Mouse (Mus musculus) heart, postnatal 25 days (tissue): ENCODE results near the gene Cops2. TPM values are rescaled to one million over a fixed set of nuclear protein-coding genes. Genes with fewer than 3 reads are reported as not detected.

Experiments
- DNase-seq: peaks from one replicate; pipeline ENCODE4 v3.0.0; 2022; ENCODE audit warnings: low spot score
- intact Hi-C: fragments of 180-260 bp; cut with DNase I; formaldehyde crosslinking; loops from one replicate; pipeline ENCODE4 v1.15.1; 2025
- total RNA-seq, 2 experiments: library from RNA; stranded (reverse); gene quantifications; 2 replicates each; pipeline ENCODE4 v1.2.3; 2021

Gene Cops2
- total RNA-seq, 2 experiments from 2014 or later: 86.9 to 87.0 TPM

DNA sequence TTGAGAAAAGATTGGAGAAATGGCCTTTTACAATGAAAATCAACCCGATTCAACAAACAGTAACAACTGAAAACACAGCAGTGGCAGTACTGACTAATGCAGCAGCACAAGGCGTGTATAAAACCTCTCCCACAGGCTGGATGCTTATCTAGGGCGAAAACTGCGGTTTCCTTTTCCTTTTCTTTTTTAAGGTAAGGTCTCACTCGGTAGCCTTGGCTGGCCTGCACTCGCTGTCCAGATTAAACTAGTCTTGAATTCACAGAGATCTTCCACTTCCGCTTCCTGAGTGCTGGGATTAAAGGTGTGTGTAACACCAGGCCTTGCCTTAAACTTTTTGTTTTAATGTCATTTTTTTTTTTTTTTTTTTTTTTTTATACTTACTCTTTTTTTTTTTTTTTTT, 20.8 kb downstream of the Cops2 start:
- intact Hi-C loops: loop anchor here (5.0 kb wide), 1 partner anchor 66 kb away; no protein-coding TSS in a partner anchor
- DNase-seq: no peak

DNA sequence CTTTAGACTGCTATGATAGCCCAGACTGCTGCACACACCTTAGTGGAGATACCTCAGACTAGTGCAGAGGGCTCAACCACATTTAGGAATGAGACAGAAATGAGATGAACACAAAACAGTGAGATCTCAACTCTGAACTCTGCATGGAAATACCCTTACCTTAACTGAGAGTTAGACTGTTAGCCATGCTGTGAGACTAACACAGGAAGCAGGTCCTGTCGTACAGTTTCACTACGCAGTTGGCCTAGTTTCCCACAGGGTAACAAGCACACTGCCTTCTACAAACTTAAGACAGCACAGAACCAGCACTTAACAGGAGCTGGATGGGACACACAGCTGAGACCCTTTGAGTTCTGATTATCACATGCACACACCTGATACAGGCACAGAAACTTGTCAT, 29.0 kb downstream of the Cops2 start:
- intact Hi-C loops: no loop called here
- no peak for DNase-seq

DNA sequence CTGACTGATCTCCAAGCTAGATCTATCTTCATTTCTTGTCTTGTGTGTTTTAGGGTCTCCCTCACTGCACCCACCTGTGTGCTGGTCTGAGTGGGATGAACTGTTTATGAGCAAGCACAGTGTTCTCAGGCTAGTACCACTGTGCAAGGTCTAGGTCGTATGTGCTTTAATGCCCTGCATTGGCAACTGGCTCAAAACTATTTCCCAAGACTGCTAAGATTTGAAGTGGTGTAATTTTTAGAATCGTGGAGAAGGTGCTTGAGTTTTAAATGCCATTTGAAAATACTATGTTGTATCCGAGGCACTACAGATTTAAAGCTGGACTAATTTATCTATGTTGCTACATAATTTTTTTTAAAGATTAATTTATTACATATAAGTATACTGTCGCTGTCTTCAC, 31.0 kb downstream of the Cops2 start:
- intact Hi-C loops: no loop called here

DNA sequence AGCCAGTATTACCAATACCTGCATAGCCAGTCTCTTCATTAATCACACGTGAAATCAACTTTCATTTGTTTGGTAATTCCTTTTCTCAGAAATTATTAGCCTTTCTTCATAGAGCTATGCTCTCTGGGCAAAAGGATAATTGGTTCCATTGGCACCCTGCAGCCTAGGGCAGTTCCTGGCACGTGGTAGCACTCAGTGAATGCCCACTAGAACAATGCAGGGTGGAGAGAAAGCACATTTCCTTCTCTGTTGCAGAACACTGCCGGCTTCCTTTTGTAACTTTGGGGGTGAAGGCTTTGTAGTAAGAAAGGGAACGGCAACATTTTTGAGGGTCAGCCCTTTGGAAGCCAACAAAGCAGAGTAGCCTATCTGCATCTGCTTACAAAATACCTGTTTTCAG, 32.7 kb downstream of the Cops2 start:
- no peak for DNase-seq
- intact Hi-C loops: no loop called here

More for the DNA sequence above, 31.0 kb downstream of the Cops2 start:
- DNase-seq: no peak

DNA sequence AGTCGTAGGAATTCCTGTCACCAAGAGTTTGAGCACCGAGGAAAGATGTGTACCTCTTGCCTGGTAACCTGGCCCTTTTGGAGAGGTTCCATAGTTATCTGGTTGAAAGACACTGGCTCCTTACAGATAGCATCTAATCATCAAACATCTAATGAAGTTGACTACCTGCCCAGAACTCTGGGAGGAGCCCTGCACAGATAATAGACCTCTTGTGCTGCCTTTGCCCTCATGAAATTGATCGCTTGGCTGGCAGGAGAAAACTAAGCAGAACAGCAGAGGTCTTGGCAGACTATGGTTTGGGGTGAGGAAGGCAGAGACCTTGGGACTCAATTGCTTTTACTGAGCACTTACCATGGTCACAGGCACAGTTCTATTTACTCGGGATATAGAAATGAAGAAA, 38.5 kb downstream of the Cops2 start:
- no peak for DNase-seq
- intact Hi-C loops: no loop called here

DNA sequence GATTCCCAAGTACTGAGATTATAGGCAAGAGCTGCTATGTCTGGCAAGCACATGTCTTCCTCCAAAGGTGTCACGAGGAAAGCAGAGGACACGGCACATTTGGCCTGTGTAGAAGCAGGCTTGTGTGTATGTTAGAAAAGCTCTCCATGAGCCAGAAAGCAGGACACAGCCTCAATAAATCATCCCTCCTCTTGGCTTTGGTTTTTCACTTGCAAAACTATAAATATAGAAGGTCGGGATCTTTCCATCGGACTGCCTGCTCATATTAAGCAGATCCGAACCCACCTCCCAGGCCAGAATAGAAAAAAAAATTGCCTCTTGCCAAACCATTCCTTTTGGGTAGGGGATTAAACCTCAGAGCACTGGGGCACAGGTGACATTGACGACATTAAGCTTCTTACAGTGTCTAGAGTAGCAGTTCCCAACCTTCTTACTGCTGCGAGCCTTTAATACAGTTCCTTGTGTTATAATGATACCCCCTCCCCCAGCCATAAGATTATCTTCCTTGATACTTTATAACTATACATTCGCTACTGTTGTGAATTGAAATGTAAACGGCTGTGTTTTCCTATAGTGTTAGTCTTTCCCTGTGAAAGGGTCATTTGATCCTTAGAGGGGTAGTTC, 44.9 kb downstream of the Cops2 start:
- intact Hi-C loops: no loop called here
- DNase-seq: no peak

DNA sequence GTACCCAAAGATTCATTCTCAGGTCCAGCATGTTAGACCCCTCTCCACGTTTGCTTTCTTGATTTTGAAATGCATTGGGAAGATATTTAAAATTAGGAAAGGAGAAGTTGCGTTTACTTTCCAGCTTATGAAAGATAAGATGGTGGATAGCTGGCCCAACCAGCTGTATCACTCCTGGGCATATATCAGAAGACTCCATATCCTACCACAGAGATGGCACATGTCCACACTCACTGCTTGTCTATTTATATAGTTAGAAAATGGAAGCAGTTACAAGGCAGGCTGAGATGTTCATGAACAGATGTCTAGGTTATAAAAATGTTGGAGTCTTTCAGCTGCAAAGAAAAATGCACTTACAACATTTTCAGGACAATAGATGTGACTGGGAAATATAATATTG, 47.6 kb downstream of the Cops2 start:
- DNase-seq: no peak
- intact Hi-C loops: no loop called here

DNA sequence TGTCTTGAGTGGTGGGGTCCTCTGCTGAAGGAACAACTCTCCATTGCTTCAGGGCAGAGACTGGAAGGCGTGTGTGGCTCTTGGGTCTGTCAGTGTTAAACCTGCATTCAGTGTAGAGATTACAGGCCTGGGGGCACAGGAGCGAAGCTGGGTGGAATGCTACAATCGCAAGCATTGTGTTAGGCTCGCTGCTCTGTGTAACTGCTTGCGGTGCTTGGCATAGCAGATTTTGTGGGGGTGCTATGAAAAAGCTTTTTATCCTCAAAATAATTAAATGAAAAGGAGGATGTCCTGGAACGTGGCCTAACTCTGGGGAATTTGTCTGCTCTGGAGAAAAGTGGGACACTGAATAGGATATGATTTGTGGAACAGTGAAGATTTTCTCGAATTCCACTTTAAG, 49.4 kb downstream of the Cops2 start:
- no peak for DNase-seq
- intact Hi-C loops: no loop called here

DNA sequence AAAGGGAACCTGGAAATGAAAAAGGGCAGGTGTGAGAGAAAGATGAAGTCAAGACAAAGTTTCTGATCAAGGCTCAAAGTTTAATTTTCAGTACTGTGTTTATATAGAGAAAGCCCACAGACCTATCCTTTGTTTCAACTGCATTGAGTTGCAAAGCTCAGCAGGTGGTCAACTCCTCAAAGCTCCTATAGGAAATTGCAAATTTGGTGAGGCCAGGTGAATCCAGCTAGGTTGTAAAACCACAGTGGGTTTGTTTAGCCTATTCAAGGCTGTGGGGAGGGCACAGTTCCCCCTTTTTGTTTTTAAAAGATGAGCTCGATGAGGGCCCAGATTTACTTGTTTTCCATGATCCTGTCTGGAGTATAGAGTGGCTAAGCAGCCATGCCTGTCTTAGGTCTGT, 53.1 kb downstream of the Cops2 start:
- intact Hi-C loops: no loop called here
- DNase-seq: no peak

DNA sequence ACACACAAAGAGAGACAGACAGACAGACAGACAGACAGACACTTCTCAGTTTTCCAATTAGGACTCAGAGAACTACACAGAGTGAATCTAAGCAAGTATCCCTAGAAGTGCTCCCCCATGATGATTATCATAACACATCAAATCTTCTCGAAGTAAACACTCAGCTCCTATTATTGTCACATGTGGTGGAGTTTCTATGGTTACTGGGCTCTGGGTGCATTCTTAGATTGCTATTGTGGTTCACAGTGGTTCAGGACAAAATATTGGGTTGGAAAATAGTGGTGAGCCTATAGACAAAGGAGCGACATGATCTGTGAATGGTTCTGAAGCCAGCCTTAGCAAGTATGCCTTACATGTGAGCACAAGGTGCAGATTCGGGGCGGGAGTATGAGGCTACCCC, 57.0 kb downstream of the Cops2 start:
- intact Hi-C loops: no loop called here
- no peak for DNase-seq

DNA sequence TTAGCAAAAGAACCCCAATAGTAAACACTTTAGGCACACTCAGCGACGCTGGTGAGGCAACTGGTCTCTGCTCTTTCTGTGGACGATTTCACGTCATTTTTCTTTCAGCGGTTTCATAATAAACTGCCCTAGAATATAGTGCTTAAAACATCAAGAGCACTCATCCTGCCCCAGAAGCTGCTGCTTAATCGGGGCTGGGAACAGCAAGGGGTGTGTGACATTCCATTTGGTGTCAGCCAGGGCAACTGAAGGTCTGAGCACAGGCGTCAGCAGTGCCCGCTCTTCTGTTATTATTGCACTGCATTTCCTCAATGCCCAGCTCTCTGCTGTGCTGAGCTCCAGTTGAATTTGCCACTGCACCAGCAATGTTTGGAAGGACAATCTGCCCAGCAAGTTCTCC, 57.9 kb downstream of the Cops2 start:
- no peak for DNase-seq
- intact Hi-C loops: no loop called here

DNA sequence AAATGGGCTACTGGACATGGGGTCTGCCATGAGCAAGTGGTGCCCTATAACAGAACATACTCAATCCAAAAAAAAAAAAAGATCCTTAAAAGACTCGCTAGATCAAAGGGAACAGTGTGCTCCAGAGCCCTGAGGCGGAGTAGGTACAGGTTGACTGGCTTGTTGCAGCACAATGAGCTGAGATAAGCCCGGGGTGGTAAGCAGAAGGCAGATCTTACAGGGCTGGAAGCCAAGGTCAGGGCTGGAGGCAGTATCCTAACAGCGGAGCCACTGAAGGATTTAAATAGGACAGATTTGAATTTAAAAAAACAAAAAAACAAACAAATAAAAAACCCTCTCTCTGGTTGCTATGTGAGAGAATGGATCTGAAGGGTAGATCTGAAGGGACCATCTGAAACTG, 58.5 kb downstream of the Cops2 start:
- intact Hi-C loops: no loop called here
- no peak for DNase-seq

DNA sequence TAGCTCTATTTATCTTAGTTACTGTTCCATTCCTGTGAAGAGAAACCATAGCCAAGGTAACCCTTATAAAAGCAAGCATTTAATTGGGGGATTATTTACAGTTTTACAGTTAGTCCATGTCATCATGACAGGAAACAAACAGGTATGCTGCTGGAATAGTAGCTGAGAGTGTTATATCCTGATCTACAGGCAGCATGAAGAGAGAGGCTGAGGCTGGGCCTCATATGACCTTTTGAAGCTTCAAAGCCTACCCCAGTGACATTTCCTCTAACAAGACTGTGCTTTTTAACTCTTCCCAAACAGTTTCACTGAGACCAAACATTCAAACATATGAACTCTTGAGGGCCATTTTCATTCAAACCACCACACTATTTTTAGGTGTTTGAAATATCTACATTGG, 61.1 kb downstream of the Cops2 start:
- intact Hi-C loops: no loop called here
- DNase-seq: no peak

DNA sequence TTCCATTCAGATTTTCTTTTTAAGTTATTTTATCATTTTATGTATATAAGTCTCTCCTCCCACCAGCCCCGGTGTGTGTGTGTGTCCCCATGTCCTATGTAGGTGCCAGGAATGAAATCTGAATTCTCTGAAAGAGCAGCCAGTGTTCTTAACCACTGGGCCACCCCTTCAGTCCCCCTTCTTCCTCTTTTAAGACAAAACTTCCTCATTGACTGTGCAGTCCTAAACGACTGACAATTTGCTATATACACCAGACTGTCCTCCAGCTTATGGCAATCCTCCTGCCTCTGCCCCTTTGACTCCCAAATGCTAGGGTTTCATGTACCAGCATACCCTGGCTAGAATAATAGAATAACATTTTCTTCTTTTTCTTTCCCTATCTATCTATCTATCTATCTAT, 63.8 kb downstream of the Cops2 start:
- no peak for DNase-seq
- intact Hi-C loops: no loop called here

DNA sequence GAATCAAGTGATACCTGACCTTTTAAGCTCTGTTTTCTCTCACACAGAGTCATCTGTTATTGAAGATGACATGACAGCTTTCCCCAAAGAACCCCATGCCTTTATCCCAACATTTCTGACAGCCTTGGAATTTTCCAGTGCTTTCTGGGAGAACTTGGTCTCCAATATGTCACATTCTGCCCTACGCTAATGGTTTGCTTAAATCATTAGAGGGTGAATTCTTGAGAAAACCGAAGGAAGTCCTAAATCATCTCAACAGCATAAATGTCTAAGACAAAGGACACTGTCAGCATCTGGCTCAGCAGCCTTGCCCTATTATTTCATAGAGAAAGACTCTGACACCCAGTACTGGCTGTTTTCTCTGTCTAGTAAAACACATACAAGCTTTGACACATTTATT, 64.8 kb downstream of the Cops2 start:
- intact Hi-C loops: no loop called here

DNA sequence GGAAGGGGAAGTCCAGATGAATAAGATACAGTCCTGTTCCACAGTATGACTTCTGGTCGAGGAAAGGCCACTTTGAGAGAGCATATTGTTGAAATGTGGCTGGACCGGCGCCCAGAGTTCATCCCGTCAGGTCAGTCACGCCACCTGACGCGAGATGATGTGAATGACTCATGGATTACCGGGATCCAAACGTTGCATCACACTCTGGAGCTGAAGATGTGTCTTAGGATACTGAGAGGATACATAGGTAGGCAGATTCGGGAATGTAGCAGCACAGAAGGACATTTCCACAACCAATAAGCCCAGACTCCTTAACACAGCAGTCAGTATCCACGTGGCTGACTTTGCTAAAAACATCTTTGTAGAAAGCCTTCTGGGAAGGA, 66.1 kb downstream of the Cops2 start:
- intact Hi-C loops: no loop called here
- DNase-seq: no peak

More for the DNA sequence above, 64.8 kb downstream of the Cops2 start:
- no peak for DNase-seq

DNA sequence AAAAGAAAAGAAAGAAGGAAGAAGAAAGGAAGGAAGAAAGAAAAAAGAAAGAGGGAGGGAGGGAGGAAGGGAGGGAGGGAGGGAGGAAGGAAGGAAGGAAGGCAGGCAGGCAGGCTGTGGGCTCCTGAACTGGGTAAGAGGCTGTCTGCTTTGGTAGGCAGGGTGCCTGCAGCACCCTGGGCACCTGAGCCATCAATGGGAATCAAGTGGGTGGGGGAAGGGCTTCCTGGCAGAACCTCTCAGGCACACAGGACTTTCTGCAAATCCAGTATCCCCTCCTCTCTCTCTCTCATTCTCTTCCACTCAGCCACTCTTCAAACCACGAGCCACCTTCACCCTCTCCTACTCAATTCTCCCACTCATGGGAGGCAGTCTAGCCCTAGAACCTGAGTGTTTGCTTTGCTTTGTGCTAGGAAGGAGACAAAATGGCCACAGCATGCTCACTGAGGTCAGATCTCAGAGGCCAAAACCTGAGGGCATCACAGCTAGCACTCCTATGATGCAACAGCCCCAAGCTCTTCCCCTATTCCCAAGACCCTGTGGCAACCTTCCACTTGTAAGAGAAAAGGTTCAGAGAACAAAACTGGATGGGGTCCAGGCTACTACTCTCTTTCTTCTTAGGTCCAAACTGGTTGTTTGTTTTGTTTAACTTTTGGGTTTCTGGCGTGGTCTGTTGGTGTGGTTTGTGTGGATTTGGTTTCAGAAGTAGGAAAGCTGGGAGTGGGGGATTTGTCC, 66.6 kb downstream of the Cops2 start:
- DNase-seq: no peak
- intact Hi-C loops: no loop called here

DNA sequence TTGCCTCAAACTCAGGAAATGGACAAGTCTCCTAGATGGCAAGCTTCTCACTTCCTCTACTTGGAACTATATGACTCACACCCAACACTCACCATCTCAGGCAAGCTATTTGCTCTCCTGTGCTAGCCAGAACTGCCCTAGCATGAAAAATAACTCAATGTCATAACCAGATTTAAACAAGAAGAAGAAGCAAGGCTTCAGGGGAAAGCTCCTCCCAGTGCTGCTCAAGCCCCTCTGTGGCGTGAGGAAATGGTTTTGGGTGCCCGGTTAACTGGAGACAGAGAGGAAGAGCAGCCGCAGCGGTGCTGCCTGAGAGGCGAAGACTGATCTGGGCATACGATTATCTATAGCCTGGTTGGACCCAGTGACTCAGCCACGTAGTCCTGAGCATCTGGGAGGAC, 67.5 kb downstream of the Cops2 start:
- DNase-seq: no peak
- intact Hi-C loops: no loop called here

DNA sequence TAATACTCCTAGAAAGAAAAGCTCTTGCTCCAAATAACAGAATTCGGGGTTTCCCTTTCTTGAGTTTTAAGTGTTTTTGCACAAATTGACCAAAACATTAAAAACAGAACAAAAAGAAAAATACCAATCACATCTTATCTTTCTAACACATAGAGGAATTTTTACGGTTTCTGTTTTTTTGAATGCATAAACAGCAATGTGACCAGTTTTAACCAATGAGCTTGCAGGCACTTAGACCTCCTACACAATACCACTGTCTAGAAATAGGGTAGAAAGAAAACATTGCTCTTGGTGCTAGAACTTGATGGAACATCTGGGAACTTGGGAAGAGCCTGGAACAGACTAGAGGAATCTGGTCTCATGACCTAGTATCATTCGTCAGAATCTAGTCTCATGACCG, 68.7 kb downstream of the Cops2 start:
- DNase-seq: no peak
- intact Hi-C loops: no loop called here

DNA sequence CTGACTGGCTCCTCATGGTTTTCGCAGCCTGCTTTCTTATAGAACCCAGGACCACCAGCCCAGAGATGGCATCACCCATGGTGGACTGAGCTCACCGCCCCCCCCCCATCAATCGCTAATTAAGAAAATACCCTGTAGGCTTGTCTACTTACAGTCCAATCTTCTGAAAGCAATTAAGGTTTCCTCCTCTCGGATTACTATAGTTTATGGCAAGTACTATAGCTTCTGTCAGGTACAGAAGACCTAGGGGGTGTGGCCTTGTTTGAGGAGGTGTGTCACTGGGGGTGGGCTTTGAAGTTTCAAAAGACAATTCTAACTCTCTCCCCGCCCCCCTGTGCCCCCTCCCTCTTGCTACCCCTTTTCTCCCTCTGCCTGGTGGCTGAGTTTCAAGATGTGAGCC, 69.7 kb downstream of the Cops2 start:
- DNase-seq: no peak
- intact Hi-C loops: no loop called here

DNA sequence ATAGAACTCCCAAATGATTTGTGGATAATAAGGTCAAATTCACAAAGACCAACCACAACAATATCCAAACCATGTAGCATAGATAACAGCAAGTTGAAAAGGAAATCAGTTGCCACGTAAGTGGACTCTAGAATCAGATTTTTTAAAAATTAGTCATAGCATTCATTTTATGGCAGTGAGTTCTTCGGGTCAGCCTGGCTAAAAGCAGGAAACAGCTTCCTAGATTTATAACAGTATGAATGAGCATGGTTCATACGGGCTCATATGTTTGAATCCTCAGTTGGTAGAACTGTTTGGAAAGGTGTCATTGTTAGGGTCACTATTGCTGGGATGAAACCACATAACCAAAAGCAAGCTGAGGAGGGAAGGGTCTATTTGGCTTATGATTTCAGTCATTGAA, 70.2 kb downstream of the Cops2 start:
- intact Hi-C loops: no loop called here

DNA sequence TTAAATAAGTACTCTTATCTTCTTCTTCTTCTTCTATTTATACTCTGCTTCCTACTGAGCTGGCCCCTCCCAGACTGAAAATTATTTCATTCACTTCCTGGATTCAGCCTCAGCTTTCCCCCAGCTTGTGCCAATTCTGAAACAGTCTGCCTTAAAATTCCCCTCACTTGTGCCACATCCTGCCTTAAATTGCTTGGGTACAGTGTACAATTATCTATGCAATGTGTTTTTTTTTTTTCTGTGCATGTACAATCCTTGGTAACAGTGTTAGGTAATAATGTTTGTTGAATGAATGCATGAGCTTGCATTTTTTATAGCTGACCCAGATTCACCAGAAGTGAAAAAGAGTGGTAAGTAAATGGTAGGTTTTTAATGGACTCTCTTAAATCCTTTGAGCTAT, 70.6 kb downstream of the Cops2 start:
- intact Hi-C loops: no loop called here
- DNase-seq: no peak

More for the DNA sequence above, 70.2 kb downstream of the Cops2 start:
- DNase-seq: no peak
